Mouse (Mus musculus) kidney, postnatal 14 days (tissue): ENCODE results near the gene Vmn2r77.
"Not testable (repeated sequence)": the region's sequence is repeated elsewhere in the genome, so short reads cannot be mapped to it uniquely, and the experiment has no call there.

Experiments
- DNase-seq: peaks from one replicate; pipeline ENCODE4 v3.0.0; 2022; ENCODE audit warnings: mixed read lengths

The Vmn2r77 gene

DNA sequence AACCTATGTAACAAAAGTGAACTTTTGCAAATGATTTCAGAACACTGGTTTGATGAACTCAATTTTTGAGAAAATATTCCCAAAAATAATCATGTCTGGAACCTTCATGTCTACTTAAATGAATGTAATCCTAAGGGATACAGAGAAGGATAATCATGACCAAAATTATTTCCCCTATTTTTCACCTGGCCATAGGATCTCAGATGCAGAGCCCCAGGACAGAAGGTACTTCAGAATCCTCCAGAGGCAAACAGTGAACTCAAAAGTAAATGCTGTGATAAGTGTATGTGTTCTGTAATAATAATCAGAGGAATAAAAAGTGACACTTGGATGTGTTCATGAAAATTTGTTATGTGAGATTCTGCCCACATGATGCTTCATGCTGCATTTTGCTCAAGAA lies at the start of gene Vmn2r77:
Gene Vmn2r77, plus strand, starts transcription at position 301 of the 400 bp plus-strand sequence.
- DNase-seq: no peak

DNA sequence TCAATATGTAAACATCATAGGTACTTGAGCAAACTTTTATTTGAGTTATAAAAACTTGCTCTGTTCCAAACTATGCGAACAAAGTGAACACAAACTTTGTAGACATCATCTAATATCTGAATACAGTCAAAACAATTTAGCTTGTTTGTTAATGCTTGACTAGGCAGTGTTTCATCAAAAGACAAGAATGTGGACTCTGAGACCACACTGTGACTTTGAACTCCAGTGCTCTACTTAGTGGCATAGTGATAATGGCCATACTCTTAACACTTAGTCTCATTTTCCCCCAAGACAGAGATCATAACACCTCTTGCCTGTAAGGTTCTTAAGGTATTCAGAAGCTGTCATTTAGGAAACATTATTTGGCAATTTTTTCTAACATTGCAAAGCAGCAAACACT lies 34.1 kb upstream of the Vmn2r77 start:
- DNase-seq: peak; percentile 20

DNA sequence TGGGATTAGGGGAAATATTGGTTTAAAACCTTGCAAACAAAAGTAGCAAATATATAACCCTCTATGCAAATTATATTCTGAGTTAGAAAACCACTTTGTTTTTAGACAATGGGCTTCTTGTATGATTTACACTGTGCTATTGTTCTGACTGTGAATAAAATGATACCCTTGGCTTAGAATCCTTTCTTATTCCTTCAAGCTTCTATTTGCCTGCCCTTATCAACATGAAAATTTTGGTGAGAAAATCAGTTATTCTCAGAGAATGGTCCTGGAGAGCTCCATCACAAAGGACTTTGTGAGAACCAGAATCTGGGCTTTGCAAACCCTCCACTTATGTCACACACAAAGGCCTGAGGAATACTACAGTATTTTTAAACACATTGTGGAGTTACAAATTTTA lies 30.2 kb upstream of the Vmn2r77 start:
- no peak for DNase-seq

DNA sequence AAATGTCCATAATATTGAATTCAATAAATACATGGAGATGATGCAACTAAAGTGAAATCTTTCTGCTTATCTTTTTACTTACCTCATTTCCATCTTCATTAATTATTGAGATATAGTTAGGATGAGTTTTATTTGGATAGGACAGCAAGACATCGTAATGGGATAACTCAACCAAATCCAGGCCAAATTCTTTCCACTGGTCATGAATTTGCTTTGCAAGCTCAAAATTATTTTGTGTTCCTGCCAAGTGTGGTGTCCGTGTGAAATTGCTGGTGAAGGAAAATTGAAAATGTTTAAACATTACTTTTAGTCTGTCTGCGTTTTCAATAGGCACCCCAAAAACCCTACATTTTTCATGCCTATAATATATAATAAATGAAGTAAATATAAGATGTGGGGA lies 23.2 kb upstream of the Vmn2r77 start:
- DNase-seq: peak; percentile 12

DNA sequence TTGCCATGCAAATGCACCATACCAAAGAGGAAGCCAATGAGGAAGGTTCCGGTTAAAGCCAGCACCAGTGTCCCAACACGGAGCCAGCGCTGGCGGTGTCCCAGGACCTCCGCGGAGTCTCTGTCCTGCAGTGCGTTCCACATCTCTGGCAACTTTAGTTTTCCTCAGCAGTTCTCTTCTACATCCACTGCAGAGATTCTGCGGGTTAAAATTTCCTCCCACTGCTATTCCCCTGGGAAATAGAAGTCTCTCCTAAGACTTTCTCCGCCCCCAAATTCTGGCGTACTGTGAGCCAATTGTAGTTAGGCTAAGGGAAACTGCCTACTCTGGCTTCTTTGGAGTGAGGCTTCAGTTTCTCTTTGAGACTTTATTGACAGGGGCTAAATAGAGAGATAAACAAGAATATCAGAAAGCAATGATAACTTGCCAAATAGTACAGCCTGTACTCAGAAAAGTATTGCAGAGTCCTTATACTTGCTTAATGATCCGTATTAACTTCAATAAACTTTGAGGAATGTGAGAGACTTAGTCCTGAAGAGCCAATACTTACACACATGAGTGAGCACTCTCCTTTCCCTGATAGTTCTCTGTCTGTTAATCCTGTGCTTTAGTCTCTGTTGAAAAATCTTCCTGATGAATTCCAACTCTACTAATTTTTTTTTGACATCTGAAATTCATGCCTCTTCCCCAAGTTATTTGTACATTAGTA lies 19.1 kb upstream of the Vmn2r77 start, which contains the start of gene Folh1:
Gene Folh1, minus strand, starts transcription at position 327 of the 709 bp plus-strand sequence.
- peak; percentile 48 for DNase-seq

DNA sequence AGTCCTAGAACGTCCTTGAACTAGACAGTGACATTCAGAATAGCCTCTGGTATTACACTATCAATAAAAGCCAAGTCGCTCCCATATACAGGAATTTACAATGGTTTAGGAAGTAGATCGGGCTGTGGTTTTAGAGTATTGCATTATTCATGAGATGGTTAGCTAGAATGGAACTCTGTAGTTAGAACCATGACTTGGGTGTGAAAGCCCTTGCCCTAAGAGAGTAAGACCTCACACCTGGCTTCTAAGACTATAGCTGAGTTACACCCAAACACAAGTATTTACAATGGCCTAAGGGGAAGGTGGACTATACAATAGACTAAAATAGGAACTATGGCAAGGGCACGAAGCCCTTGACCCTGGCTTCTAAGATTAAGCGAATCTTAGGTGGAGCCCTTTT lies 20.4 kb downstream of the Vmn2r77 start:
- DNase-seq: not testable (repeated sequence)

DNA sequence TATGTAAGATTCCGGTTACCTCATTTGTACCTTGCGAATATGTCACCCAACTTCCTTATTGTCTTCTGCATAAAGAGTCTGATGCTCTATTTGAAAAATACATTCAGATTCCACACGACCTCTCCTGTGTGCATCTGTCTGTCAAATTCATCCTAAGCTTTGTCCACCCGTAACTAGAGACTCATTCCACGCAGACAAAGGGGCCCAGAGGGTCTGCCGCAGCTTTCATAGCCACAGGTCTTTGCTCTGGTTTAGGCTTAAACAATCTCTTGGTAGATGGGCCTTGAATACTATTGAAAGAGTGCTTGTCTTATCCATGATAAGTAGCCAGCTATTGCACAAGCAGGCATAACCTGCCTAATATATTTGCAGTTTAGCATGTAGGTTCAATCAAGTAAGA lies 20.9 kb downstream of the Vmn2r77 start:
- not testable (repeated sequence) for DNase-seq

DNA sequence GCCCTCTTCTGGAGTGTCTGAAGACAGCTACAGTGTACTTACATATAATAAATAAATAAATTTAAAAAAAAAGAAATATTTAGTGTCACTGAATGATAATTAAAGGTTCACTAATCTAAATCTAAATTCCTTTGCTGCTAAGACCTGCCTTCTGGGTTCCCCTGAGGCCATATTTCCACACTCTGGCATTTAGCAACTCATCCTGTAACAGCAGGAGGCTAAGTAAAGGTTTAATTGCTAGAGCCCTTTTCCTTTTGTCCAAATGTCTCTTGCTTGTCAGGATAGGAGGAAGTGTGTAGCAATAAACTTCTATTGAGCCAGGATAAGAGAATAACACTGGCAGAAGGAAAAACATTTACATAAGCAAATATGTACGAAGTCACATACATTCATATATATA lies 21.6 kb downstream of the Vmn2r77 start:
- DNase-seq: no peak
